Mouse (Mus musculus) limb, embryonic 12.5 days (tissue): ENCODE measurements at regions not wholly inside any gene's neighbourhood (a gene's known extent, or its start where the extent isn't known, plus 50 kb on each side); places are given as distances from the start of the nearest gene placed in this dataset.

Source experiments
- ATAC-seq: fragments of 200-750 bp; cut with Nextera tagmentation; 2 replicates; pipeline ENCODE4 v1.8.0; 2017; ENCODE audit warnings: low read depth, moderate TSS enrichment; ENCODE audit not compliant: insufficient number of reproducible peaks, insufficient read depth, low FRiP score, low TSS enrichment
- H3K27ac ChIP-seq: fragments of 300-500 bp; sonication (generic); 2 replicates; pipeline ENCODE4 v1.5.1; 2016; ENCODE audit warnings: mild to moderate bottlenecking, moderate library complexity
- H3K27me3 ChIP-seq: fragments of 300-500 bp; sonication (generic); 2 replicates; pipeline ENCODE4 v1.6.1; 2016; ENCODE audit warnings: mild to moderate bottlenecking, moderate library complexity
- H3K36me3 ChIP-seq: fragments of 300-500 bp; sonication (generic); 2 replicates; pipeline ENCODE4 v1.6.1; 2016; ENCODE audit warnings: mild to moderate bottlenecking, moderate library complexity
- H3K4me1 ChIP-seq: fragments of 300-500 bp; sonication (generic); replicated peaks from 2 replicates; pipeline ENCODE4 v1.6.1; 2016
- H3K4me2 ChIP-seq: fragments of 300-500 bp; sonication (generic); 2 replicates; pipeline ENCODE4 v1.6.1; 2016; ENCODE audit warnings: mild to moderate bottlenecking, moderate library complexity
- H3K4me3 ChIP-seq: fragments of 300-500 bp; sonication (generic); replicated peaks from 2 replicates; pipeline ENCODE4 v1.5.1; 2016; ENCODE audit warnings: mild to moderate bottlenecking
- H3K9ac ChIP-seq: fragments of 300-500 bp; sonication (generic); replicated peaks from 2 replicates; pipeline ENCODE4 v1.6.1; 2016; ENCODE audit warnings: mild to moderate bottlenecking, moderate library complexity
- H3K9me3 ChIP-seq: fragments of 300-500 bp; sonication (generic); 2 replicates; pipeline ENCODE4 v1.6.1; 2016; ENCODE audit warnings: mild to moderate bottlenecking, moderate library complexity
- WGBS: fragments of 180-500 bp; shearing (Covaris S2); methylation state at CpG from one replicate; pipeline ENCODE4 v1.1.7; 2016; 5-methylcytosine and 5-hydroxymethylcytosine counted together

DNA sequence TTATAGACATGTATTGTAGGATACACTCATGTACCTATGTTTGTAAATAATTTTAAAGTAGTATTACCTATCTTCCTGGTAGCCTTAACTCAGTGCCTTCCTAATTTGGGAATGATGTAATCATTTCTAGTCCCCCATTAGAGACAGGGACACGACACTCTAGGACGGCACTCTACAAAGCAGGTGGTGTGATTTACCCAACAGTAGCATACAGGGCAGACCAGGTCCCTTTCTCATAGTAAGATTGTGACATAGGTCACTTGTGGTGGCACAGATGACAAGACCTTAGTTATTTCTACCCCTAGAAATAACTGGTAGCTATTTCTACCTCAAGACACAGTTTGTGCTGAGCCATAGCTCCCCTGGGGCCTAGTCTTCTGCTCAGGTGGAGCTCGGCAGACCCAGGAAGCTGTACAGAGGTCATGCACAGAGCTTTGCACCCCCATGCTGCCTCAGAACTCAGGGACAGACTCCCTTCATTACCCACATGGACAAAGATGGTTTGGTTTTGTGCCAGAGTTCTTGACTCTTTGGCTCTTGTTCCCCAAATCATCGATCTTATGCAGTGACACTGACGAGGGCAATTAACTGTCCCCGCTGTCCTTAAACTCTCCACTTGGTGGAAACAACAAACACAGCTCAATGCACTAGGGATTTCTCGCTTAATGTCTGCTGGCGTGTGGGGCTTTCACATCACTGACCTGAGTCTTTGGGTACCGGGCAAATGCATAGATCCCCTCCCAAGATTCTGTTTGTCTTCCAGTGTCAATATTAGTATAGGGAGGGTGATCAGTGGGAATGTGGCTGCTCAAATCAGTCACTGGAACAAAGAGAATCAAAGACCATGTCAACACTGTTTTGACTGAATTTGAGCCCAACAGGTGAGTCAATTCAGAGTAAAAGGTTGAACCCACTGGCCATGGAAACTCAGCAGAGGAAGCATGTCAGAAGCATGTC lies 108.5 kb upstream of the Cox10 start:
- no peak overlapping the region for H3K4me3 ChIP-seq
- no peak overlapping the region for H3K9ac ChIP-seq
- no peak overlapping the region for H3K27ac ChIP-seq
- 61% methylated on average over 9 of the region's 9 CpGs for WGBS
- H3K27me3 ChIP-seq: no peaks in the 10 kb centered on the region
- H3K9me3 ChIP-seq: no peaks in the 10 kb centered on the region
- no peak for ATAC-seq
- H3K4me2 ChIP-seq: no peak overlapping the region
- H3K4me1 ChIP-seq: peaks cover 10% of the 10 kb centered on the region
- no peaks in the 10 kb centered on the region for H3K36me3 ChIP-seq

- no peak overlapping the region for H3K4me3 ChIP-seq
- no peaks in the 10 kb centered on the region for H3K9me3 ChIP-seq
- no peak overlapping the region for H3K4me2 ChIP-seq
- H3K9ac ChIP-seq: no peak overlapping the region
- no peaks in the 10 kb centered on the region for H3K27me3 ChIP-seq
- peaks cover 10% of the 10 kb centered on the region for H3K4me1 ChIP-seq
- ATAC-seq: no peak
- no peak overlapping the region for H3K27ac ChIP-seq
- WGBS: 61% methylated on average over 3 of the region's 3 CpGs
- H3K36me3 ChIP-seq: no peaks in the 10 kb centered on the region
Observed at GRCm38 (mm10) chr11:64187007-64187406, 107.7 kb upstream of the Cox10 start.

- ATAC-seq: no peak
- H3K4me1 ChIP-seq: peaks cover 10% of the 10 kb centered on the region
- WGBS: 72% methylated on average over 2 of the region's 2 CpGs
Observed at GRCm38 (mm10) chr11:64186590-64186989, 107.3 kb upstream of the Cox10 start.

GRCm38 (mm10) chr11:64180036-64180435 lies 100.8 kb upstream of the Cox10 start:
- H3K27me3 ChIP-seq: 0 out of 2 replicates have a peak, but pooled peaks cover 3% of the 10 kb centered on the region
- no peak overlapping the region for H3K27ac ChIP-seq
- ATAC-seq: no peak
- no peaks in the 10 kb centered on the region for H3K9me3 ChIP-seq
- 33% methylated on average over 2 of the region's 2 CpGs for WGBS
- H3K4me3 ChIP-seq: no peak overlapping the region
- no peak overlapping the region for H3K9ac ChIP-seq
- no peak overlapping the region for H3K4me2 ChIP-seq
- H3K4me1 ChIP-seq: peaks cover 10% of the 10 kb centered on the region
- H3K36me3 ChIP-seq: no peaks in the 10 kb centered on the region

More at GRCm38 (mm10) chr11:64186590-64186989, 107.3 kb upstream of the Cox10 start:
- no peak overlapping the region for H3K4me3 ChIP-seq
- no peaks in the 10 kb centered on the region for H3K9me3 ChIP-seq
- no peak overlapping the region for H3K9ac ChIP-seq
- H3K4me2 ChIP-seq: no peak overlapping the region
- no peak overlapping the region for H3K27ac ChIP-seq
- H3K27me3 ChIP-seq: no peaks in the 10 kb centered on the region
- no peaks in the 10 kb centered on the region for H3K36me3 ChIP-seq

- Histone ChIP-seq H3K36me3 (no peaks in the 10 kb centered on the region), H3K4me3 (no peak overlapping the region), H3K9me3 (no peaks in the 10 kb centered on the region), H3K27ac (peak overlapping the region; percentile 72), H3K4me2 (no peak overlapping the region), H3K9ac (no peak overlapping the region), H3K4me1 (peaks cover 11% of the 10 kb centered on the region), H3K27me3 (0 out of 2 replicates have a peak, but pooled peaks cover 20% of the 10 kb centered on the region)
- ATAC-seq: no peak; the same call in 1 of the 2 replicates
- WGBS: 29% methylated on average over 4 of the region's 4 CpGs
Observed at GRCm38 (mm10) chr11:64173421-64174062, 94.3 kb upstream of the Cox10 start.

GRCm38 (mm10) chr11:64172926-64173325 lies 93.7 kb upstream of the Cox10 start:
- Histone ChIP-seq H3K4me1 (peaks cover 11% of the 10 kb centered on the region), H3K4me3 (no peak overlapping the region), H3K36me3 (no peaks in the 10 kb centered on the region), H3K9ac (no peak overlapping the region), H3K9me3 (no peaks in the 10 kb centered on the region), H3K27me3 (0 out of 2 replicates have a peak, but pooled peaks cover 20% of the 10 kb centered on the region), H3K27ac (no peak overlapping the region), H3K4me2 (no peak overlapping the region)
- no peak for ATAC-seq
- WGBS: 52% methylated on average over 5 of the region's 5 CpGs

DNA sequence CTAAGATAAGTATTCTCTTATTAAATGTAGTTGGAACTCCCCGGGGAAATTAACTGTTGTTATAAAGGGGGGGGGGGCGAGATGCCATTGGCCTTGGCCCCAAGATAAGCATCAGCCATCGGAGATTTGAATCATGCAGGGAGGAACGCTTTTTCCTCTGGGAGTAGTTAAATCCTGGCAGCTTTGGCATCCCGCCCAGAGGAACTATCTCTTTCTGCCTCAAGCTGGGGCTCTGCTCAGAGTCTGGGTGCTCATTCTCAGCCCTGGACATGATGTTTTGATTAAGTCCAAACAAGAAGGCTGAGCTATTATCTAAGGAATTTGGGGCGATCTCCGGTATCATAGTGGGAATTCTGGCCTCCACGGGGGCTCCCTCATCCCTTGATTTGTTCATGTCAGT lies 89.4 kb upstream of the Cox10 start:
- no peak for ATAC-seq
- Histone ChIP-seq H3K9me3 (no peaks in the 10 kb centered on the region), H3K4me2 (no peak overlapping the region), H3K27me3 (peaks cover 22% of the 10 kb centered on the region; the same call in 1 of the 2 replicates), H3K4me1 (peaks cover 14% of the 10 kb centered on the region), H3K36me3 (no peaks in the 10 kb centered on the region), H3K27ac (no peak overlapping the region), H3K4me3 (no peak overlapping the region), H3K9ac (no peak overlapping the region)
- 55% methylated on average over 8 of the region's 8 CpGs for WGBS

DNA sequence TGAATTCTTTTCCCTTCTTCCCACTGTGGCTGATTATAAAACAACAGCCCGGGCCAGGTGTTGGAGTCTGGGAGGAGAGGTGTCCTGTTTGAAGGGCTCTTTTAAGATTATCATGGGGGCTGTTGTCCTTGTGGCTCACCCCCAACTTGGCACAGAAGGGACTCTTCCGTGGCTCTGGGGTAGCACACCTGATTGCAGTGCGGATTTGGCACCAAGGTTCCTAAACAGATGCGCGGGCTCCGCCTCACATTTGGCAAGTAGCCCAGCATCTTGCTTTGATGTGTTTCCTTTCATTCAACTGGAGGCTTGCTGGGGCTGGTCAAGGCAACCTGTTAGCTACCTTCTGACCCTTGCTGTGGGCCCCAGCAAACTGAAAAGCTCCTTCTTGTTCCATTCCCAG lies 85.5 kb upstream of the Cox10 start:
- 45% methylated on average over 6 of the region's 6 CpGs for WGBS
- Histone ChIP-seq H3K4me2 (peak overlapping the region; percentile 10; the same call in 1 of the 2 replicates), H3K9me3 (no peaks in the 10 kb centered on the region), H3K27me3 (peaks cover 11% of the 10 kb centered on the region; the same call in 1 of the 2 replicates), H3K36me3 (no peaks in the 10 kb centered on the region), H3K4me1 (peaks cover 10% of the 10 kb centered on the region), H3K4me3 (no peak overlapping the region), H3K9ac (no peak overlapping the region), H3K27ac (no peak overlapping the region)
- no peak for ATAC-seq

- Histone ChIP-seq H3K27me3 (0 out of 2 replicates have a peak, but pooled peaks cover 3% of the 10 kb centered on the region), H3K9ac (no peak overlapping the region), H3K36me3 (no peaks in the 10 kb centered on the region), H3K4me3 (no peak overlapping the region), H3K9me3 (no peaks in the 10 kb centered on the region), H3K4me2 (no peak overlapping the region), H3K27ac (no peak overlapping the region), H3K4me1 (0 out of 2 replicates have a peak, but pooled peaks cover 7% of the 10 kb centered on the region)
- no peak for ATAC-seq
- 84% methylated on average over 5 of the region's 5 CpGs for WGBS
Observed at GRCm38 (mm10) chr11:64158281-64158680, 79.0 kb upstream of the Cox10 start.

DNA sequence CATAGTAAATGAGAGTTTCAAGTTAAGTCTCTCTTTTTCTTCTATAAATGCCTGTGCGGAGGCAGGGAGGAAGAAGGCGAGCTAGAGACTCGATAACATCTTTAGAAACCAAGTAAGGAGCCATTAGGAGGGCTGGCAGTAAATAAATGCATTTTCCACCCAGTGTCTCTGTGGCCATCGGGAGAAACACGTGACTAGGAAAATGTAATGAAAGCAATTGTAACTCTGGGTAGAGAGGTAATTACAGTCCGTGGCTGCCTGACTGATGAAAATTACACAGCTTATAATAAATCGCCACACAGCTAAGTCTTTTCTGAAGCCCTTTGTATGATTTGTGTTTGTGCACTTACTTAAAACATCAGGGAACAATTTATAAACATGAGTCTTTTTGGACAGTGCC lies 77.4 kb upstream of the Cox10 start:
- Histone ChIP-seq H3K27ac (no peak overlapping the region), H3K36me3 (no peaks in the 10 kb centered on the region), H3K4me2 (no peak overlapping the region), H3K27me3 (0 out of 2 replicates have a peak, but pooled peaks cover 3% of the 10 kb centered on the region), H3K4me3 (no peak overlapping the region), H3K9ac (no peak overlapping the region), H3K4me1 (0 out of 2 replicates have a peak, but pooled peaks cover 7% of the 10 kb centered on the region), H3K9me3 (no peaks in the 10 kb centered on the region)
- WGBS: 57% methylated on average over 7 of the region's 7 CpGs
- ATAC-seq: no peak

DNA sequence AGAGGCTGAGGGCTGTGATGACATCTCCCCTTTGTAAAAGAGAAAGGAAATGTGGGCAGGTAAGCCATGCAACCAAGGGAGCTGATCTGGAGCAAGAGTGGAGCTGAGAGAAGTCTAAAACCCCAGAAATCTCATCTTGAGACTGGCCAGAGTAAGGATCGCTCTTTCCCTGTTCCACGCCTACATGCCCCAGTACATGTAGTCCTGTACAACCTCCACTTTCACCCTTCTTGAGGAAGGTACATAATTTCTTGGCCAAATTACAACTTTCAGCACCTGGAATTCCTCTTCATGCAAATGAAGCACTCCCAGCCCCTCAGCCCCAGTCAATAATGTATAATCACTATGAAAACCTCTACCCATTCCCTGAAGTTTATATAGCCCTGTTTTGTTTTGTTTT lies 60.2 kb upstream of the Cox10 start:
- H3K9me3 ChIP-seq: peaks cover 3% of the 10 kb centered on the region; the same call in 1 of the 2 replicates
- H3K4me2 ChIP-seq: no peak overlapping the region
- no peak overlapping the region for H3K4me3 ChIP-seq
- no peaks in the 10 kb centered on the region for H3K27me3 ChIP-seq
- no peak for ATAC-seq
- no peak overlapping the region for H3K27ac ChIP-seq
- H3K36me3 ChIP-seq: no peaks in the 10 kb centered on the region
- no peak overlapping the region for H3K9ac ChIP-seq
- H3K4me1 ChIP-seq: no peaks in the 10 kb centered on the region
- 95% methylated on average over 2 of the region's 2 CpGs for WGBS
